Mouse (Mus musculus) G1E-ER4 (cell line): Measurements from ENCODE around the gene 1700010B08Rik. TPM values are rescaled to one million over a fixed set of nuclear protein-coding genes. Genes with fewer than 3 reads are reported as not detected.

Source experiments
- GATA1 ChIP-seq: IDR thresholded peaks from one replicate; pipeline ENCODE4 v1.8.0; 2012; ENCODE audit warnings: low read length, inconsistent platforms
- polyA plus RNA-seq: library from polyadenylated mRNA; stranded (reverse); fragments of >175 nt; gene quantifications from 2 replicates; pipeline ENCODE4 v1.2.3, GENCODE M21; 2012

Gene 1700010B08Rik
- polyA plus RNA-seq, 1 experiment, result not detected

DNA sequence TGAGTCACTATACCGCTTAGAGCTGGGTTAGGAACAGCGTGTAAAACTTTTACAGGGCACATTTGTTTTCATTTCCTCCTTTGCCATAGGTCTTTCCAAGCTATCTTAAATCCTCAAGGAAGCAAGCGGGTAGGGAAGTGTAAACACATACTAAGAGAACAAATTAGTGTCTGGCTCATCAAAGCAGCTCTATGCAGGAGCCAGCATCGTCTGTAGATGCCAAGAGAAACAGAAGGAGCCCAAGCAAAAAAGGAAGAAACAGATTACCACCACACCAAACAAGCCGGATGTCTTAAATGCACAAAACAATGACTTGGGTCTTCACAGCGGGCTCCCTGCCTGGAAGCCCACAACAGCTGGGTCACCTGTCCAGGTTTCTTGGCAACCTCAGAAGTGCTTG lies 9.0 kb upstream of the 1700010B08Rik start:
- no peak for TF ChIP-seq GATA1

- TF ChIP-seq GATA1, result no peak
These were observed 6.6 kb upstream of the 1700010B08Rik start for GRCm38 (mm10) chr2:173712656-173713055.

DNA sequence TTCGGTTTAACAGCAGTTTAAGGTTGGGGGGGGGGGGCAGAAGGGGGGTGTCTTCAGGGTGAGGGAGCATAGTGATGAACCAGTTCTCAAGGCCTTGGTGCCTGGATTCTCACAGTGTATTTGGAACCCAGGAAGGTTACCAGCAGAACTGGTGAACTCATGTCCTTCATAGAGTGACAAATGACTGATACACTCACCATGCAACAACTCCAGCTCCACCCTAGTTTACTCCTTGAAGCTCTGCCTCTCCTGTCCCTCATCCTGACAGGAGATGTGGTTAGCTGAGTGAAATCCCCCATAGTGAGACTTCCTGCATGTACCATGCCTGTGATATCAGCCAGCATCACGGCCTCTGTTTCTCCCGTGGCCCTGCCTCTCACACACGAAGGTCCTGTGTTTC lies 6.0 kb upstream of the 1700010B08Rik start:
- no peak for TF ChIP-seq GATA1

DNA sequence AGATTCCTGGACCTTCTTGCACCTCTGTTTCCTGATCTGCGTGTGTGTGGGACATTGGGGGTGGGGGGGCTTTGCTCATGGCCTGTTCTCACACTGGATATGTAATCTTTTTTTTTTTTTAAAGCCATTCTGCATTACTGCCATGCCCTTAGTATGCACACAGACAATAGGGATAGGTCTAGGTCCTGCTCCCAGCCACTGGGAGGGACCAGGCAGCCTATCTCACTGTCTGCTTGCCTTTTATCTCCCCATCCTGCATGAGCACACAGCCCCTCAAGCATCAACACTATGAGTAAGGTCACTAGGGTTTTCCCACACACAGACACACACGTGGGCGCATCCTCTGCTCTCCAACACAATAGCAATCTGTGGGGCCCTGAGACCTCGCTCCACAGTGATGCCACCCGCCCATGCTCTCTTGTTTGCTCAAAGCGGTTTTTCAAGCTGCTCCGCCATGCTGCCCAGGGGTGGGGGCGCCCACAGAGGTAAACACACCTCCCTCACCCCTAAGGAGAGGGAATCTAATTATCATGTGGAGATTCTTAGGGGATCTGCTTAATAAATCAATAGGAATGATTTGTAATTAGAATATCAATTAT lies 4.5 kb upstream of the 1700010B08Rik start:
- TF ChIP-seq GATA1, result no peak

DNA sequence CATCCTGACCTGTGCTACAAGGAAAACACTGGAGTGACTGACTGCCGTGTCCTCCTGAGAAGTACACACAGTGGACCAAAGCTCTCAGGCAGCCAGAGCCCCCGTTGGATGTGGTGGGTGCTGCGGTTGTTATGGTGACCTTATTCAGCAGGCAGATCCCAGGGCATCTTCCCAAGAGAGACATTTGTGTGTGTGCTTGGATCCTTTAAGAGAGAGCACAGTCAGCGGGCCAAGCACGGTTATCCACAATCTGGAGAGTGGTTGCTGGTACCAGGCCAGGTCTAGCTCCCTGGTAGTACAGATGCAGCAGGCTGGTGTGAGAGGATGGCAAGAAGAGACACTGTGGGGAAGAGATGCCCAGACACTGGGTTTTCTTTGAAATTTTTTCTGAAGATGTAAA lies 2.2 kb upstream of the 1700010B08Rik start:
- no peak for TF ChIP-seq GATA1

DNA sequence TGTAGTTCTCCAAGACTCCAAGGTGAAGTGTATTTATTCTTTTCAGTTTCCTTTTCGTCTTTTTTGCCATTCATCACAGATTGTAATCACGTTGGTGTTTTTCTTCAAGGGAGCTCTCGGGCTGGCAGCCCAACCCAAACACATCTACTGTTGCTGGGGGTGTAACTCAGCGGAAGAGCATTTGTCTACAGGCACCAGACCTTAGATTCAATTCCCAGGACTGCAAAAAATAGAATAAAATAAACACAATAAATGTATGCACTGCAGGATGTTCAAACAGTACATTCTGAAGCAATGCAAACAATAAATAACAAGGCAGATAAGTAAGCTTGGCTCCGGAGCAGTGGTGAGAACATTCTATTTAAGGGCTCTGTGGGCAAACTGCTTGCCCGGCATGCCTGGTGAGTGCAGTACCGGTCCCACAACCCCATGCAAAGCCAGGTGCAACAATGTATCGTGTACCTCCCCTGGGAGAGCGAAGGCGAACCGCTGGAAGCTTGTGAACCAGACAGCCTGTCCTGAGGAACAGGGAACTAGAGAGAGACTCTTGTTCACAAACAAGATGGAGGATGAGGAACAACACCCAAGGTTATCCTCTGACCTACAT lies 3.1 kb downstream of the 1700010B08Rik start:
- TF ChIP-seq GATA1, result no peak

DNA sequence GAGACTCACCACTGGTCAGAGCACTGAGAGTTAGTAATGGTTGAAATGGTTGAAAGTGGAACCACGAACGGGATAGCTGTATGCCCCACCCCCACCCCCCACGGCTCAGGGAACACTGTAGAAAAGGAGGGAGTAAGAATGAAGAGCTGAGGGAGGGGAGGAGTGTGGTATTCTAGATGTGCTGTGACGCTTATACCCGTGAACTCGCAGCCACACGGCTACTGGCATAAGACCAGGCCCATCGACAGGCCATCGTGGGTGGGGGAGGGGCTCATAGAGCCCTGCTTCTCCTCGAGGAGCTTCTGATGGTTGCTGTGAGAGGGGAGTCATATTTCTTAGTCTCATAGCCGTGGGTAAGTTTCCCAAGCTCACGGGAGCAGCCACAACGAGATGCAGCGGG lies 5.2 kb downstream of the 1700010B08Rik start:
- no peak for TF ChIP-seq GATA1

DNA sequence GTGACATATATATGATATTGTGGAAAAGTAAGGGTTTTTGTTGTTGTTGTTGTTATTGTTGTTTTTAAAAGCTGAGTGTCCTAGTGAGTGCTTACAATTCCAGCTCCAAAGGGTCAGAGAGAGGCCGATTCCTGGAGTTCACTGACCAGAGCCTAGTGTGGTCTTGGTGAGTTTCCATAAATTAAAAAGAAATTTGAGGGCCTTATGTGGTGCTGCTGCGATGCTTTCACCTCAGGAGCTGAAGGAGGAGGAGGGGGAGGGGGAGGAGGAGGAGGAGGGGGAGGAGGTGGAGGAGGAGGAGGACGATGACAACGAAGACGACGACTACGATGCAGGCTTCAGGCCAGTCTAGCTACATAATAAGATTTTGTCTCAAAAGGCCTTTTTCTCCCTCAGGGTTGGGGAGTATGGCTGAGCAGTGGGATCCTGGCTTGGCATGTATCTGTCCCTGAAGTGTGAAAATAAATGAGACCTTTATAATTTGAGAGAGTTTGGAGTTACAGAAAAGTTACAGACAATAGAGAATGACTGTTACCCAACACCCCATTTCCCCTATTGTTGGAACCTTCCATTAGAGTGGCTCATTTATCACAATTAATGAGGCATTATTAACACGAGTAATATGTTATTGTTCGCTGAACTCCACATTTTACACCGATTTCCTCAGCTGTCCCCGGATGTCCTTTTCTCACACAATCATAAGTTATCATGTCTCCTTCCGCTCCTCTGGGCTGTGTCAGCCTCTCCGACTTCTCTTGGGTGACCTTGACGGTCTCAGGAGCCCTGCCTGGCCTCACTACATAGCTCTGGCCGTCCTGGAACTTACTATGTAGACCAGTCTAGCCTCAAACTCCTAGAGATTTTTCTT lies 6.0 kb downstream of the 1700010B08Rik start:
- TF ChIP-seq GATA1, result no peak

GRCm38 (mm10) chr2:173725819-173726218 lies 6.6 kb downstream of the 1700010B08Rik start:
- TF ChIP-seq GATA1, result no peak

- TF ChIP-seq GATA1, result no peak
These were observed 11.3 kb downstream of the 1700010B08Rik start for GRCm38 (mm10) chr2:173730444-173730966.

GRCm38 (mm10) chr2:173734426-173734825 lies 15.2 kb downstream of the 1700010B08Rik start:
- no peak for TF ChIP-seq GATA1

- no peak for TF ChIP-seq GATA1
These were observed 18.2 kb downstream of the 1700010B08Rik start, which contains the start of gene Vapb for GRCm38 (mm10) chr2:173737222-173737989. Vapb (plus strand) TSS chr2:173737511.

- TF ChIP-seq GATA1, result no peak
These were observed 19.0 kb downstream of the 1700010B08Rik start for GRCm38 (mm10) chr2:173738232-173738631.

DNA sequence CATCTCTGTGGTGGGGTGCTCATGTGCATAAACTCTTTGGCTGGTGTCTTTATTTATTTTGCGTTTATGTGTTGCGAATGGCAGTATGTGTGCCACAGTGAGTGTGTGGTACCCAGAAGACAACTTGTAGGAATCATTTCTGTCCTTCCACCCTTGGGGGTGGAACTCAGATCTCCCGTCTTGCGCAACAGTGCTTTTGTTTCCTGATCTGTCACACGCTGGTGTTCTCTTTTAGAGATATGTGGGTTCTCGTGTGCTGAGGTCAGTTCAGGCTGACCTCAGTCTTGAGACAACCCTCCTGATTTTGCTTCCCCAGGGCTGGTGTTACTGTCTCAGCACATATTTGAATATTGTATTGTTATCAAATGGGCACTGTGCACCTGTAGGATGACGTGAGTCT lies 19.9 kb downstream of the 1700010B08Rik start:
- TF ChIP-seq GATA1, result no peak

DNA sequence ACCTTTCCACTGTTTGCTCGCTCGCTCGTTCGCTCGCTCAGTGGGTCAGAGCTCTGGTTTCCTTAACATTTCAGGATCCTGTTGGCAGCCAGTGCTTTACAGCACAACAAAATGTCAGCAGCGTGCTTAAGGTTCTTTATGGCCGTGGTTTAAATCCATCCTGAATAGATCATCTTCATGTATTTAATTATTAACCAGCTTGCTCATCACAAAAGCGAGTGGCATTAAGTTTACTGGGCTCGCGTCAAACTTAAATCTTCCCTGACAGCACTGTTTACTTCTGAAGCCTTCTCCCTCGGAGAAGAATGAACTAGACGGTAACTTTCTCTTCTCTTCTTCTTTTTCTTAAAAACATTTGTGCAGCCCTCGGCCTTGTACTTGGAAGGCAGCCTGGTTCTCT lies 22.9 kb downstream of the 1700010B08Rik start:
- no peak for TF ChIP-seq GATA1
